Mouse (Mus musculus) ES-E14 (cell line): ENCODE results near the gene Plekhg5. TPM values are rescaled to one million over a fixed set of nuclear protein-coding genes. Genes with fewer than 3 reads are reported as not detected.
A peak's percentile ranks its signal among the peaks of the same experiment; 100 is the strongest.

Experiments used
- DNase-seq: peaks from one replicate; pipeline ENCODE4 v3.0.0-alpha.2; 2013; ENCODE audit warnings: low read depth, low spot score
- H3K27ac ChIP-seq: 2 replicates; pipeline ENCODE4 v1.5.1; 2012; ENCODE audit warnings: low read depth, mild to moderate bottlenecking, low read length, moderate library complexity, mixed read lengths; ENCODE audit not compliant: poor library complexity, insufficient read depth, severe bottlenecking
- H3K36me3 ChIP-seq: 2 replicates; pipeline ENCODE4 v1.6.1; 2012; ENCODE audit warnings: mild to moderate bottlenecking, low read length, moderate library complexity, mixed read lengths; ENCODE audit not compliant: control insufficient read depth, poor library complexity, insufficient read depth, severe bottlenecking
- H3K4me1 ChIP-seq, 2 experiments: fragments of 150-350 bp in 1 of 2; sonication (generic) in 1 of 2; 2 replicates each; pipeline ENCODE4 v1.6.1; 2012; ENCODE audit warnings: low read length in 2 of 2, mild to moderate bottlenecking in 1 of 2, mixed read lengths in 1 of 2; ENCODE audit not compliant: control insufficient read depth in 2 of 2, insufficient read depth in 2 of 2, poor library complexity in 1 of 2
- H3K4me3 ChIP-seq, 2 experiments: fragments of 150-350 bp in 1 of 2; sonication (generic) in 1 of 2; 2 replicates each; pipeline ENCODE4 v1.5.1; 2012; ENCODE audit warnings: low read length in 2 of 2, low read depth in 1 of 2, mild to moderate bottlenecking in 1 of 2, mixed read lengths in 1 of 2; ENCODE audit not compliant: insufficient read depth in 1 of 2, poor library complexity in 1 of 2, severe bottlenecking in 1 of 2
- H3K9ac ChIP-seq: 2 replicates; pipeline ENCODE4 v1.6.1; 2012; ENCODE audit warnings: low read depth, mild to moderate bottlenecking, low read length, mixed read lengths; ENCODE audit not compliant: poor library complexity, insufficient read depth, severe bottlenecking
- H3K9me3 ChIP-seq: fragments of 150-350 bp; sonication (generic); 2 replicates; pipeline ENCODE4 v1.6.1; 2012; ENCODE audit warnings: low read depth, mild to moderate bottlenecking, low read length; ENCODE audit not compliant: control insufficient read depth, insufficient read depth
- CHD2 ChIP-seq: IDR thresholded peaks from 2 replicates; pipeline ENCODE4 v1.6.1; 2014; ENCODE audit warnings: mild to moderate bottlenecking, low read depth, low read length, inconsistent platforms
- HCFC1 ChIP-seq: IDR thresholded peaks from 2 replicates; pipeline ENCODE4 v1.6.1; 2012; ENCODE audit warnings: low read length, inconsistent platforms, borderline replicate concordance; ENCODE audit not compliant: insufficient read depth
- MAFK ChIP-seq: IDR thresholded peaks from 2 replicates; pipeline ENCODE4 v1.6.1; 2014; ENCODE audit warnings: mild to moderate bottlenecking, low read depth, low read length, inconsistent platforms; ENCODE audit not compliant: insufficient read depth
- ZC3H11A ChIP-seq: IDR thresholded peaks from 2 replicates; pipeline ENCODE4 v1.6.1; 2012; ENCODE audit warnings: low read depth, mild to moderate bottlenecking, inconsistent platforms, low read length, borderline replicate concordance
- ZNF384 ChIP-seq: IDR thresholded peaks from 2 replicates; pipeline ENCODE4 v1.6.1; 2012; ENCODE audit warnings: low read depth, low read length, inconsistent platforms
- in situ Hi-C, 2 experiments: fragments of 600-800 bp; cut with MboI; formaldehyde crosslinking; loops; one replicate each; pipeline ENCODE4 v1.15.1; 2025; ENCODE audit warnings: low sequenced_read_pairs in 2 of 2, inconsistent platforms in 1 of 2; ENCODE audit not compliant: unreplicated experiment in 2 of 2
- total RNA-seq: library from RNA; depleted of rRNA; stranded (reverse); fragments of 300-350 nt; gene quantifications from 2 replicates; pipeline ENCODE4 v1.2.3, GENCODE M21; 2012

Gene Plekhg5
- total RNA-seq, 1 experiment: 37.3 TPM

- in situ Hi-C loops: no loop called here
- H3K4me3 ChIP-seq: no peak overlapping the region
- peaks cover 2 to 19% of the 10 kb centered on the region in 2 experiments; a peak in 3 of 4 replicates for H3K4me1 ChIP-seq
Measured at GRCm38 (mm10) chr4:152124361-152124961, 52.2 kb downstream of the Plekhg5 start.

GRCm38 (mm10) chr4:152125161-152126025 is 53.1 kb downstream of the Plekhg5 start:
- H3K4me3 ChIP-seq: peak overlapping the region; percentile 22 to 51; a peak in 3 of 4 replicates
- in situ Hi-C loops: no loop called here
- no peaks in the 10 kb centered on the region for H3K36me3 ChIP-seq
- no peak for DNase-seq
- H3K4me1 ChIP-seq: peaks cover 2 to 18% of the 10 kb centered on the region in 2 experiments; a peak in 3 of 4 replicates
- TF ChIP-seq HCFC1: no peak
- no peak for TF ChIP-seq ZC3H11A
- TF ChIP-seq CHD2: no peak
- no peak for TF ChIP-seq ZNF384
- TF ChIP-seq MAFK: no peak
- H3K9ac ChIP-seq: peak overlapping the region; percentile 17; the same call in 1 of the 2 replicates
- no peaks in the 10 kb centered on the region for H3K9me3 ChIP-seq
- H3K27ac ChIP-seq: no peak overlapping the region

More at GRCm38 (mm10) chr4:152124361-152124961, 52.2 kb downstream of the Plekhg5 start:
- no peak for DNase-seq
- Histone ChIP-seq H3K27ac (no peak overlapping the region), H3K36me3 (no peaks in the 10 kb centered on the region), H3K9ac (no peak overlapping the region), H3K9me3 (no peaks in the 10 kb centered on the region)
- no peak for TF ChIP-seq ZC3H11A
- no peak for TF ChIP-seq HCFC1
- TF ChIP-seq CHD2: no peak
- TF ChIP-seq ZNF384: no peak
- no peak for TF ChIP-seq MAFK

- Histone ChIP-seq H3K36me3 (no peaks in the 10 kb centered on the region), H3K9me3 (no peaks in the 10 kb centered on the region), H3K9ac (0 out of 2 replicates have a peak overlapping the region, but pooled peaks have one; percentile 4), H3K27ac (no peak overlapping the region), H3K4me3 (peak overlapping the region; percentile 22 to 51; a peak in 3 of 4 replicates), H3K4me1 (peaks cover 0 to 14% of the 10 kb centered on the region in 2 experiments; a peak in 2 of 4 replicates)
- in situ Hi-C loops: no loop called here
- no peak for DNase-seq
- TF ChIP-seq CHD2: no peak
- no peak for TF ChIP-seq ZC3H11A
- TF ChIP-seq ZNF384: no peak
- TF ChIP-seq HCFC1: no peak
- no peak for TF ChIP-seq MAFK
Measured at GRCm38 (mm10) chr4:152126026-152126920, 54.0 kb downstream of the Plekhg5 start.

GRCm38 (mm10) chr4:152127884-152128283 is 55.6 kb downstream of the Plekhg5 start:
- no peaks in the 10 kb centered on the region for H3K36me3 ChIP-seq
- H3K9ac ChIP-seq: no peak overlapping the region
- DNase-seq: no peak
- H3K27ac ChIP-seq: no peak overlapping the region
- H3K9me3 ChIP-seq: no peaks in the 10 kb centered on the region
- in situ Hi-C loops: no loop called here
- TF ChIP-seq HCFC1 (no peak), CHD2 (no peak), ZNF384 (no peak), MAFK (no peak), ZC3H11A (no peak)
- no peak overlapping the region for H3K4me3 ChIP-seq
- peaks cover 0 to 18% of the 10 kb centered on the region in 2 experiments; a peak in 2 of 4 replicates for H3K4me1 ChIP-seq
